Comparison of ENCODE assay signal across 8 mouse cellular contexts in the genomic region with DNA sequence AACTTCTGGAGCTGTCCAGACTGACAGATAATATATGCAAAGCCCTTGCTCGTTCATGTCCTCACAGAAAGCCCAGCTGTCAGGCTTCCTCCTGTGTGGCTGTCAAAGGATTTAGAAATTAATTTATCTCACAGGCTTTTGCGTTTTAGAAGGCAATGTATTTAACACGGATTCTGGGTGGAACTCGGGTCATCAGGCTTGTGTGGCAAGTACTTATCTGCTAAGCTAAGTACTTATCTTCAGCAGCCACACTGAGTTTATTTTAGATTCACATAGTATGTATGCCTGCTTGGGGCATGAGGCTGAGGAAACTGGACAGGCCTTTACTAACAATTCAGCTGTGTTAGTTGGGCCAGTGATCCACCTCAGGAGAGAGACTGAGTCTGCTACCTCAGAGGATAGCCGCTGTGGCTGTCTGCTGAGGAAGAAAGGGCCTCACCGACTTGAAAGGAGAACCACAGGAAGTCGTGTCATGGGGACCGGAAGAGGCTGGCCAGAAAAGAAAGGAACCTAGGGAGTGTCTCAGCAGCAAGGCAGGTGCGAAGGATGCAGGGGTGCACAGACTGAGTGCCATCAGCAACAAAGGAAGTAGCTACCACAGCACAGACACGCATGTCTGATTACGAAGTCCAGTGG. TPM values are rescaled to one million over a fixed set of nuclear protein-coding genes. Genes with fewer than 3 reads are reported as not detected.
DNase-seq lines count a peak whose midpoint lies in the region; ATAC-seq lines count a peak whose summit lies in the region.

No protein-coding gene starts in this region.

- WGBS in heart, embryonic 16.5 days, result 37% methylated on average over 11 of the region's 11 CpGs
- WGBS in midbrain, embryonic 12.5 days, result 30% methylated on average over 11 of the region's 11 CpGs

- H3K4me3 ChIP-seq in heart, embryonic 16.5 days (ENCODE audit: low read length), result no peak overlapping the region
- no peak overlapping the region for H3K4me3 ChIP-seq in midbrain, embryonic 12.5 days

- H3K4me1 ChIP-seq in heart, embryonic 16.5 days (ENCODE audit: control insufficient read depth, insufficient read depth, low read length), result peaks cover 4% of the 10 kb centered on the region
- peaks cover 5% of the 10 kb centered on the region; the same call in 1 of the 2 replicates for H3K4me1 ChIP-seq in midbrain, embryonic 12.5 days

- no peak overlapping the region for H3K27ac ChIP-seq in heart, embryonic 16.5 days (ENCODE audit: low read length)
- H3K27ac ChIP-seq in midbrain, embryonic 12.5 days (replicated peaks), result peak overlapping the region; percentile 75

- no peaks in the 10 kb centered on the region for H3K9me3 ChIP-seq in heart, embryonic 16.5 days (replicated peaks; ENCODE audit: control insufficient read depth, low read length)
- H3K9me3 ChIP-seq in midbrain, embryonic 12.5 days, result no peaks in the 10 kb centered on the region

- no peaks in the 10 kb centered on the region for H3K27me3 ChIP-seq in heart, embryonic 16.5 days (ENCODE audit: control insufficient read depth, insufficient read depth, low read length)
- H3K27me3 ChIP-seq in midbrain, embryonic 12.5 days, result peaks cover 6% of the 10 kb centered on the region

- ATAC-seq in heart, embryonic 16.5 days (replicated peaks; ENCODE audit: extremely low read depth, insufficient read depth, low FRiP score), result peak; percentile 54; the same call in 1 of the 2 replicates
- peak; percentile 51 for ATAC-seq in midbrain, embryonic 12.5 days (ENCODE audit: low FRiP score, low read depth)

- H3K4me2 ChIP-seq in heart, embryonic 16.5 days (ENCODE audit: low read depth, low read length), result no peak overlapping the region
- H3K4me2 ChIP-seq in midbrain, embryonic 12.5 days (replicated peaks), result no peak overlapping the region

- no peak for DNase-seq in heart, postnatal 25 days (ENCODE audit: low spot score)
- DNase-seq in embryo, embryonic 10.5 days (ENCODE audit: low spot score), result peak; percentile 24
- peak; percentile 71 to 80 for DNase-seq in thymus, adult 18-20 months
- no peak for DNase-seq in ovary, postnatal 14 days (ENCODE audit: low spot score)
- DNase-seq in ovary, postnatal 10 days (ENCODE audit: low spot score), result no peak
- DNase-seq in kidney, postnatal 25 days, result no peak

- no peaks in the 10 kb centered on the region for H3K36me3 ChIP-seq in heart, embryonic 16.5 days (ENCODE audit: control insufficient read depth, insufficient read depth)
- H3K36me3 ChIP-seq in midbrain, embryonic 12.5 days, result no peaks in the 10 kb centered on the region

- H3K9ac ChIP-seq in heart, embryonic 16.5 days (ENCODE audit: low read length), result no peak overlapping the region
- H3K9ac ChIP-seq in midbrain, embryonic 12.5 days (replicated peaks), result no peak overlapping the region

- intact Hi-C loops in heart, postnatal 25 days (cut with DNase I), result no loop called here

RNA-seq across cellular contexts. Expression of a gene that starts 9.8 kb away (rescaled TPM):
- polyA plus RNA-seq in heart, embryonic 16.5 days (2015; fragmentation: Nextera tagmentation; extraction: Ambion mirVana), result 0.17 and 0.69 TPM in 2 replicates
- 1 to 10 TPM; 1.5 to 1.6 TPM for total RNA-seq in heart, postnatal 25 days (2021)
- 0.55 and 0.80 TPM in 2 replicates for polyA plus RNA-seq in midbrain, embryonic 12.5 days (2016; fragmentation: Nextera tagmentation; extraction: Ambion mirVana)

RNA-seq across cellular contexts. Expression of a gene that starts 41.4 kb away (rescaled TPM):
- polyA plus RNA-seq in heart, embryonic 16.5 days (2015; fragmentation: Nextera tagmentation; extraction: Ambion mirVana), result 32.9 and 35.3 TPM in 2 replicates
- 10 to 100 TPM; 42.3 to 43.4 TPM for total RNA-seq in heart, postnatal 25 days (2021)
- 51.7 and 55.1 TPM in 2 replicates for polyA plus RNA-seq in midbrain, embryonic 12.5 days (2016; fragmentation: Nextera tagmentation; extraction: Ambion mirVana)

RNA-seq across cellular contexts. Expression of a gene that starts 59.7 kb away (rescaled TPM):
- polyA plus RNA-seq in heart, embryonic 16.5 days (2015; fragmentation: Nextera tagmentation; extraction: Ambion mirVana), result 0.09 and 0.12 TPM in 2 replicates
- total RNA-seq in heart, postnatal 25 days (2021), result under 1 TPM; 0.39 to 0.59 TPM
- 0.26 TPM in 1 of 2 replicates, not detected in the other for polyA plus RNA-seq in midbrain, embryonic 12.5 days (2016; fragmentation: Nextera tagmentation; extraction: Ambion mirVana)

Comparison
In these comparisons a context has a peak if more than half of its experiments do, and no peak if none do; other contexts are left out.
1. DNase-seq: peak in embryo, embryonic 10.5 days (single experiment) and thymus, adult 18-20 months (2 of 2); none in heart, postnatal 25 days (single experiment), ovary, postnatal 14 days (single experiment), ovary, postnatal 10 days (single experiment) and kidney, postnatal 25 days (0 of 2).